Mouse (Mus musculus) kidney, postnatal 25 days (tissue): Measurements from ENCODE around the gene Apobec1.
"Not testable (repeated sequence)": the region's sequence is repeated elsewhere in the genome, so short reads cannot be mapped to it uniquely, and the experiment has no call there.

Source experiments
- DNase-seq, 2 experiments: peaks; one replicate each; pipeline ENCODE4 v3.0.0; 2021; ENCODE audit warnings: mixed read lengths in 2 of 2

Apobec1 gene

GRCm38 (mm10) chr6:122556959-122557561 is 45.2 kb downstream of the Apobec1 start:
- peak; percentile 56 to 87 for DNase-seq

- no peak for DNase-seq
These were observed 47.0 kb downstream of the Apobec1 start for GRCm38 (mm10) chr6:122555266-122555665.

- no peak for DNase-seq
These were observed 48.1 kb downstream of the Apobec1 start for GRCm38 (mm10) chr6:122554102-122554501.

DNA sequence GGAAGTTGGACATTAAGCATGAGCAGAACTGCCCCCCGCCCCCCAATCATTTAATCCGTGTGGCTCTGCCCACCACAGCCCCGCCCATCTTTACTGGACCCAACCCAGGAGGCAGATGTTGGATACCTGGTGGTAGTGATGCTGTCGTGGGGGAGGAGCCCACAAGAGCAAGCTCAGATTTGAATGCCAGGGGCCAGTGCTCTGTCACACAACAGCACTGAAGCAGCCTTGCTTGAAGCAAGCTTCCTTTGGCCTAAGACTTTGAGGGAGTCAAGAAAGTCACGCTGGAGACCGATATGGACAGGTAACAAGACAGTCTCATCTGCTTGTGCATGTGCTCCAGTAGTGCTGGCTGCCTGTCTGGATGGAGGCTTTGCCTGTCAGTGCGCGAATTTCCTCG is 48.6 kb downstream of the Apobec1 start, which contains the start of gene Aicda:
Gene Aicda, plus strand, starts transcription at position 196 of the 400 bp plus-strand sequence.
- DNase-seq = no peak

DNA sequence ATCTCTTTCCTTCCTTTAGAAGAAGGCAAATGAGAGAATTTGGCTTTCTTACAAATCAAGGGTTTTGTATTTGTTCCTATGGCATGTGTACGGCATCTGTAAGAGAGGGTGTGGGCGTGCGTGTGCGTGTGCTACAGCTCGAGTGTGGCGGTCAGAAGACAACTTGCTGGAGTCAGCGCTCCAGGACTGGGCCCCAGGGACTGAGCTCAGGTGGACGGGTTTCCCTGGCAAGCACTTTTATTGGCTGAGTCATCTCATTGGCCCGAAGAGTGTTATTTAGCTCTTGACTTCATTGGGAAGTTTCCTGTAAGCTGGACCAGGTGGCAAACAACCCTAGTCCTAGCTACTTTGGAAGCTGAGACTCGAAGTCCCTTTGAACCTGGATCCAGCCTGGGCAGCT is 56.3 kb downstream of the Apobec1 start:
- DNase-seq = no peak

GRCm38 (mm10) chr6:122545289-122545882 is 56.9 kb downstream of the Apobec1 start:
- DNase-seq = no peak

- no peak for DNase-seq
These were observed 57.6 kb downstream of the Apobec1 start for GRCm38 (mm10) chr6:122544672-122545071.

GRCm38 (mm10) chr6:122543574-122543973 is 58.7 kb downstream of the Apobec1 start:
- no peak for DNase-seq

DNA sequence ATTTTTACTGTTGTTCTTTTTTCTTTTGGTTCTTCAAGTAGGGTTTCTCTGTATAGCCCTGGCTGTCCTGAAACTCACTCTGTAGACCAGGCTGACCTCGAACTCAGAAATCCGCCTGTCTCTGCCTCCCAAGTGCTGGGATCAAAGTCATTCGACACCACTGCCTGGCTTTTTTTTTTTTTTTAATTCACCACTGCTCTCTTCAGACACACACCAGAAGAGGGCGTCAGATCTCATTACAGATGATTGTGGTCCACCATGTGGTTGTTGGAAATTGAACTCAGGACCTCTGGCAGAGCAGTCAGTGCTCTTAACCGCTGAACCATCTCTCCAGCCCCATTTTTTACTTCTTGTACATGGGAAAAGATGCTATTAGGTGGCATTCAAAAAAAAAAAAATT is 59.8 kb downstream of the Apobec1 start:
- not testable (repeated sequence) for DNase-seq

- no peak for DNase-seq
These were observed 62.7 kb downstream of the Apobec1 start for GRCm38 (mm10) chr6:122539564-122539963.

GRCm38 (mm10) chr6:122534032-122534431 is 68.2 kb downstream of the Apobec1 start:
- DNase-seq = peak in 1 of 2 experiments; percentile 6

GRCm38 (mm10) chr6:122532883-122533302 is 69.4 kb downstream of the Apobec1 start:
- DNase-seq = peak; percentile 85 to 89

GRCm38 (mm10) chr6:122531466-122532174 is 70.6 kb downstream of the Apobec1 start:
- no peak for DNase-seq

GRCm38 (mm10) chr6:122528136-122528535 is 74.1 kb downstream of the Apobec1 start:
- no peak for DNase-seq
